Mouse (Mus musculus) kidney, postnatal 4 days (tissue): Measurements from ENCODE around the gene Nme4.
"Not testable (repeated sequence)": the region's sequence is repeated elsewhere in the genome, so short reads cannot be mapped to it uniquely, and the experiment has no call there.

Source experiments
- DNase-seq, 2 experiments: peaks; one replicate each; pipeline ENCODE4 v3.0.0; 2021; ENCODE audit warnings: mixed read lengths in 2 of 2

Gene Nme4

GRCm38 (mm10) chr17:26114061-26114460, 18.7 kb upstream of the Nme4 start:
- peak in 1 of 2 experiments; percentile 49 for DNase-seq

- DNase-seq: peak; percentile 79 to 88
Observed at GRCm38 (mm10) chr17:26113181-26113948, 18.0 kb upstream of the Nme4 start, which contains the start of gene Tmem8. Gene Tmem8, plus strand, starts transcription at chr17:26113299.

- DNase-seq: no peak
Observed at GRCm38 (mm10) chr17:26112751-26113150, 17.3 kb upstream of the Nme4 start.

DNA sequence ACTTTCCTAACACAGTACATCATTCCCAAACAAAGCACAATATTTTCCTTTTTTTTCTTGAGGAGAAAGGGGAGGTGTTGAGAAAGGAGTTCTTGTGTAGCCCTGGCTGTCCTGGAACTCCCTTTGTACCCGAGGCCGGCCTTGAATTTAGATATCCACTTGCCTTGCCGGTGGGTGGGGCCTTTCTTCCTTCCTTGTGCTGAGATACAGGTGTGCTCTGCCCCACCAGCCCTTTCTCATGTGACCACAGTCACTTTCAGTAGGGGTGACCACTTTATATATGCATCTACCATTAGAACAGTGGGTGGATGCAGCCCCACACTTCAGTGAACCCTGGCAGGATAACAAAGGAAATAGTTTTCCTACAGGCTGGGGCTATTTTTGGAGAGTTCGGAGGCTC, 16.3 kb upstream of the Nme4 start:
- DNase-seq: no peak

DNA sequence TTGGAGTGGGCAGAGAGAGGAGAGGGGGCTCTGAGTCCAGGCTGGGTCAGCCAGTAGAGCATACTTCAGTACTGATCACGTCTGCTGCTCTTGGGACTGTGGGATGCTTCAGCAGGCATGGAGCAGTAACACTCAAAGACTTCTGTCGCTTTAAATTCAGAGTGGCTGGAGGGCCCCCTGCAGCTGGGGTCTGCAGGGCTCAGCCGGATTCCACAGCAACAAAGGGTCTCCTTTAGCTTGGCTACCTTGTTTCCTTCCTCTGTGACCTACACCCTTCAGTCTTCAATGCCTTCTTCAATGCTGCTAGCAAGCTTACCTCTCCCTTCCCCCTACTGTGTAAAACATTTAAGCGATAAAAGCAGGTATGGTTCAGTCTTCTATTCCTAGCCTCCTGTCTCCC, 15.6 kb upstream of the Nme4 start:
- no peak for DNase-seq

GRCm38 (mm10) chr17:26110156-26110555, 14.8 kb upstream of the Nme4 start:
- DNase-seq: no peak

GRCm38 (mm10) chr17:26105619-26106018, 10.2 kb upstream of the Nme4 start:
- DNase-seq: no peak

DNA sequence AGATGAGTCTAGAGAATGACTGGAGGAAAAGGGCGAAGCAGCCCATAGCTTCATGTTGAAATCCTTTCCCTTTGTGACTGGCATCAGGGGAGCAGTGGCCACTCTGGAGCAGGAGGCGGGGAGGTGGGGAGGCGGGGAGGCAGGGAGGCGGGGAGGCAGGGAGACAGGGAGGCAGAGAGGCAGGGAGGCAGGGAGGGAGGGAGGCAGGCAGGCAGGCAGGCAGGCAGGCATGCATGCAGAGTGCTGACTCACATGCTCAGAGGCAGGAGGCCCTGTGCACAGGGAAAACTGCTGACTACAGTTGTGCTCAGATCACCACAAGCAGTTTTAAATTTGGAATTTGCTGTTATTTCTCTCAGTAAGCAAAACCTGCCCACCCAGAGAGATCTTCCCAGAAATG, 6.1 kb upstream of the Nme4 start:
- peak; percentile 54 to 74 for DNase-seq

DNA sequence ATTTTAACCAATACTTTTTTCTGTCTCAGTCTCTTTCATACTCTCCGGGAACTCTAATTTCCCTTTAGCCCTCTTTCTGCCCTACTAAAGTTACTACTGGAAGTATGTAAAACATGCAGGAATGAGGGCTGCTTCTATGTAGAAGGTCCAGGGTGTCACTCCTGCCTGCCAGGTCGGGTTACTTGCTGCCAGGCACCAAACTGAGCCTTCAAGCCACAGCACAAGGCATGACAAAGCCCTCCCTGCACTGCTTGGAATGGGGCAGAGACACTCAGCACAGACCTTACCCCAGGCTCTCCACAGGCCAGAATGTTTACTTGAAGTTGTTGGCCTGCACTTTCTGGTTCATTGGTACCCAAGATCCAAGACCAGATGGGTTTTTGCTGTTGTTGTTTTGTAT, 4.8 kb upstream of the Nme4 start:
- DNase-seq: no peak

DNA sequence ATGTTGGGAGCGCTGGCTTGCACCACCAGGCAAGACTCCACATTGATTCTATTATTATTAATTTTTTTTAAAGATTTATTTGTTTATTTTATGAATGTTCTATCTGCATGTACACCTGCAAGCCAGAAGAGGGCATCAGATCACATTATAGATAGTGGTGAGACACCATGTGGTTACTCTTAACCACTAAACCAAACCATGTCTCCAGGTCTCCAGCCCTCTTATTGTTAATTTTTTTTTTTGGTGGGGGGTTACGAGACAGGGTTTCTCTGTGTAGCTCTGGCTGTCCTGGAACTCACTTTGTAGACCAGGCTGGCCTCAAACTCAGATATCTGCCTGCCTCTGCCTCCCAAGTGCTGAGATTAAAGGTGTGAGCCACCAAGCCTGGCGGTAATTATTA, 3.9 kb upstream of the Nme4 start:
- DNase-seq: not testable (repeated sequence)

GRCm38 (mm10) chr17:26098461-26098860, 3.1 kb upstream of the Nme4 start:
- no peak for DNase-seq

DNA sequence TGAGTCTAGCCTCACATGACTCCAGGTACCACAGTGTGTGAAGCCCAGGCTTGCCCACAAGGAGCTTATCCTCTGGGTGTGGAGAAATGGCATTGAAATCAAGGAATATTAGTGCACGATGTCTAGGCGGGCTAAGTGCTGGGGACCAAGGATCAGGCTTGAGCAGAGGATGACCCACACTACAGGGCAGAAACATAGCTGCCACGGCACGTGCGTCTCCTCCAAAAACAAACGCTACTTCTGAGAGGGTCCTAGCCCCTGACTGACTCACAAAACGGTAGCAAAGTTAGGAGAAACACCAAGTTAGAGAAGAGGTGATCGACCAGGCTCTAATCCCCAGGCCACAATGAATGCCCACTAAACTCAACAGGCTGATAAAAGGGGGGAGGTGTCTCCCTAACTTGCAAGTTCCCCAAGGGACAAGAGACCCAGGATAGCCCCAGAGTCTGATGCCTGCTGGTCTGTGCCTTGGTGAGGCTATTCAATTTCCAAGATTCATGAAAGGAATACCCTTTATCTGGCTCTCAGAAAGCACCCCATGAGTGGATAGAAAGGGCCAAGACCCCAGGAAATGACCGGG, 781 bp downstream of the Nme4 start:
- no peak for DNase-seq

- DNase-seq: peak; percentile 90 to 94
Observed at GRCm38 (mm10) chr17:26089905-26090632, 5.3 kb downstream of the Nme4 start, which contains the start of gene Decr2. Gene Decr2, minus strand, starts transcription at chr17:26090337.

DNA sequence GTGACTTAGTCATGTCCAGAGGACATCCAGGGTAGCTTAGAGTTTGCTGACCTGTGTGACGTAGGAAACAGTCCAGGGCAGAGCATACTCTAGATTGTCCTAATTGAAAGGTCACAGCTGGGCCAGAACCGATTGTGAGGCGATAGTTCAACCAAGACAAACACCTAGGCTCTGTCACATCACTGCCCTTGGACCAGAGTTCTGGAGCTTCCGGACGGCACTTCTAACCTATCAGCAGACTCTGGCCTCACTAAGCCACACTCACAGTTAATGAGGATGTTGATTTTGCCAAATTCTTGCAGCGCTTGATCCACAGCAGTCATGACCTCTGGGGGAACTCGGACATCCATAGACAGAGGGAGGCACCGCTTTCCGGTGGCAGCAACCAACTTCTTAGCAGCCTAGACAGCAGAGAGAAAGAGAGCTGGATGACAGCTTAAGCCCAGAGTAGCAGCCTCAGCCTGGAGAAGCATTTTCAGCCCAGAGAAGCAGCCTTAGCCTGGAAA, 8.3 kb downstream of the Nme4 start:
- no peak for DNase-seq

GRCm38 (mm10) chr17:26080867-26081266, 14.5 kb downstream of the Nme4 start:
- DNase-seq: peak in 1 of 2 experiments; percentile 34

DNA sequence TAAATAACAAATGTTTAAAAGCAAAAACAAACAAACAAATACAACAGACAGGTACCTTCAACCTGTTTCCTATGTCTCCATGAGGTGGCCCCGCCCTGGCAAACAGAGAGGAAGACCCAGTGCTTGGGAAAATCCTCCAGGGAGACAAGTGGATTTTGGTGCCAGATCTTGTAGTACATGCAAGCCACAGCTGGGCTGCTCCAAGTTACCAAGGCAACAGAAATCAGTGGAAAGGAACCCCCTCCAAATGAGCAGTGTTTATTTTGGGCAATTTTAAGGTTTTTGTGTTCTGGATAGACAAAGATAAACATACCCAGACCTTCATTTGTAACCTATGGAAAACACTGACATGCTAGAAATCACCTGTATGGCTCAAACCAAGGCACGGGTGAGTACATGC, 16.6 kb downstream of the Nme4 start:
- DNase-seq: no peak

GRCm38 (mm10) chr17:26075246-26075645, 20.2 kb downstream of the Nme4 start:
- DNase-seq: no peak

GRCm38 (mm10) chr17:26070136-26070535, 25.3 kb downstream of the Nme4 start:
- DNase-seq: no peak

DNA sequence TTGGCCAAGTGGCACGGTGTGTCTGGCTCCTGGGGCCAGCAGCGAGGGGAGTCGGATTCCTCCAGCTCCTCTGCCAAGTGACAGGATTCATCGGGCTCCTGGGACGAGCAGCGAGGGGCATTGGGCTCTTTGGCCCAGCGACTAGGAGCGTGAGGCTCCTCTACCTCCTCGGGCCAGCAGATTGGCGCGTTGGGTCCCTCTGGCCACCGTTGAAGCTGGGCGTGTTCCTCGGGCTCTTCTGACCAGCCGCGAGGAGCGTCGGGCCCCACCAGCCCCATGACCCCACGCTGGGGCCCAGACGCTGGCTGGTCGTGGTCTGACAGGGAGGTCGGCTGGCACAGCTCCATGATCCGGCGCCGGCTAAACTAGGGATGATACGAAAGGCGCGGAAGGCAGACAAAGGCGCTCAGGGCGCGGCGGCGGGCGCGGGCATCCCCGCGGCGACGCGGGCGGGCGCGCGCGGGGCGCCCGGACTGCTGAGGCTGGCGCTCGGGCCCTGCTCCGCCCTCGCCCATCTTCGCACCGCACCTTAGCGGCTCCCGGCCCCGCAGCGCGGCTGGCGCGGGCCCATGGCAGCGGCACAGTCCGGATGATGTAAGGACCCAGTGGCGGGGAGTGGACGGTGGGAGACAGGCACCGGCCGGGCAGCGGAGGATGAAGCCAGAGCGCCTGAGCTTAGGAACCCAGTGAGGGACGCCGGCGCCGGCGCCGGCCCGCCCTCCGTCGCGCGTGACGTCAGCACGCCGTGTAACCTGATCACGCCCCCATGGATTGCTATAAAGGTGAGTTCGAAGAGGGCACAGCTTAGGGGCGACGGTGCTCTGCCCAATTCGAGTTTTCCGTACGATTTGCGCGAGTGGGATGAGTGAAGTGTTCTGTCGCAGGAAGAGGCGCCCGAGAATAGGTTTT, 26.3 kb downstream of the Nme4 start, which contains the start of gene Rab11fip3:
Gene Rab11fip3 (minus strand): TSS at position 725 of the 909 bp plus-strand sequence.
- DNase-seq: peak; percentile 90 to 93

DNA sequence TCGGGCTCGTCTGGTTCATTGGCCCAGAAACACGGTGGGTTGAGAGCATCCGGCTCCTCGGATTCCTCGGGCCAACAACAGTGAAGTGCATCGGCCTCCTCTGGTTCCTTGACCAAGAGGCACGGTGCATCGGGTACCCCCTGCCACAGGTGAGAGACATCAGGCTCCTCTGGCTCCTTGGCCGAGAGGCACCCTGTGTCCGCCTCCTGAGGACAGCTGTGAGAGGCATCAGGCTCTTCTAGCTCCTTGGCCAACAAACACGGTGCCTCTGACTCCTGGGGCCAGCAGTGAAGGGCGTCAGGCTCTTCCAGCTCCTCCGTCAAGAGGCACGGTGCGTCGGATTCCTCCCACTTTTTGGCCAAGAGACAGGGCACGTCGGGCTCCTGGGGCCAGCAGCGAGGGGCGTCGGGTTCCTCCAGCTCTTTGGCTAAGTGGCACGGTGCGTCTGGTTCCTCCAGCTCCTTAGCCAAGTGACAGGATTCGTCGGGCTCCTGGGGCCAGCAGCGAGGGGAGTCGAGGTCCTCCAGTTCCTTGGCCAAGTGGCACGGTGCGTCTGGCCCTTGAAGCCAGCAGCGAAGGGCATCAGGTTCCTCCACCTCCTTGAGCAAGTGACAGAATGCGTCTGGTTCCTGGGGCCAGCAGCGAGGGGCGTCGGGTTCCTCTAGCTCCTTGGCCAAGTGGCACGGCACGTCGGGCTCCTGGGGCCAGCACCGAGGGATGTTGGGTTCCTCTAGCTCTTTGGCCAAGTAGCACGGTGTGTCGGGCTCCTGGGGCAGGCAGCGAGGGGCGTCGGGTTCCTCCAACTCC, 27.2 kb downstream of the Nme4 start:
- peak; percentile 30 to 49 for DNase-seq

DNA sequence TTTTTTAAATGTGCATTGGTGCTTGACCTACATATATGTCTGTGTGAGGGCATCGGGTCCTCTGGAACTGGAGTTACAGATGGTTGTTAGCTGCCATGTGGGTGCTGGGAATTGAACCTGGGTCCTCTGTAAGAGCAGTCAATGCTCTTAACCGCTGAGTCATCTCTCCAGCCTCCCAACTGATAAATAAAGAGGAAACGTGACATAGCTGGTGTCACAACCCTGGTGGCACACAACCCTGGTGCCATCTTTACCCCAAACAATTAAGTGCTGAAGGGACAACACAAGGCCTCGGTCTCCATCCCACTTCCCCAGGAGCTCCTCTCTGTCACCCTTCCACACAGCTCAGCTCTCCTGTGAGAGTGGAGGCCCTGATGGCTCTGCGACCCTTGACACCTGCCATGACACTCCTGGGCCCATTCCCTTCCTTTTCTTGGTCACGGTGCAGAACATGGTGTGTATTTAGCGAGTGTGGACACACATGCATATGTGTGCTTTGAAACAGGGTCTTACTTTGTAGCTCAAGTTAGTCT, 28.8 kb downstream of the Nme4 start:
- DNase-seq: no peak
